Mouse (Mus musculus): ENCODE results near the gene Epha1. TPM values are rescaled to one million over a fixed set of nuclear protein-coding genes. Genes with fewer than 3 reads are reported as not detected.

Epha1 gene
- 18.5 and 18.8 TPM in 2 replicates for polyA plus RNA-seq (2015; fragmentation: Nextera tagmentation; extraction: Ambion mirVana)

DNA sequence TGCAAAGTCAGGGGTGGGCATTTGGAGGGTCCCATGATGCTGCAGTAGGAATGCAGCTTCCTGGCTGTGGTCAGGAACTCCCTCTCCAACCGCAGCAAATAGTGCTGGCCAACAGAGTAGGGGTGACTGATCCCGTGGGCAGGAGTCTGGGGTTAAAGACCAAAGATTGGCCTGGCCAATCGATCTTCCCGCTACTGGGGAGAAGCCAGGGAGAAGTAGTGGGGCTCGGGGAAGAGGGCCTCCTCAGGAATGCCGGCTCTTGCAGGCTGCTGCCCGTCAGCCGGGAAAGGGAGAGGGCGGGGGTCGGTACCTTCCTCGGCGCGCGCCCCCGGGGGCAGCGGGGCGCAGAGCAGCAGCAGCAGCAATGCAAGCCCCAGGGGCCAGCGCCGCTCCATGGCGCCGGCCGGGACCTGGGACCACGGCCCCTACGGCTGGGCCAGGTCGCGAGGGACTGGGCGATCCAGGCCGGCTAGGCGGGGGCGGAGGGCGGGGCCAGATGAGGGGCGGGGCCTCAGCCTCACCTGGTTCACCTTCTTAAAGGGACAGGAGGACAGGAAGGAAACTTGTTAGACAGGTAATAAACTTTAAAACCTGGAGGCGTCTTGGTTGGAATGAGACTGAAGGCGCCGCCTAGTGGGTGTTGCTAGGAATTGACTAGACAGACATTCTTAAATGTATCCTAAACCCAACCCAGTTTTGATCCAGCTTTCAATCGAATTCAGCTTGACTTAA, at the start of gene Epha1:
Gene Epha1, minus strand, starts transcription at position 453 of the 732 bp plus-strand sequence.
- peak within 1 kb of the TSS; percentile 89 for H3K4me2 ChIP-seq (ENCODE audit: low read depth, low read length)
- H3K9me3 ChIP-seq (ENCODE audit: control insufficient read depth, low read length) = no peaks in the 10 kb centered on the region
- H3K27me3 ChIP-seq (ENCODE audit: control insufficient read depth, insufficient read depth, low read depth, low read length) = no peaks in the 10 kb centered on the region
- peak within 1 kb of the TSS; percentile 82 for H3K9ac ChIP-seq (ENCODE audit: low read length)
- peak within 1 kb of the TSS; percentile 84 for H3K27ac ChIP-seq (ENCODE audit: low read length)
- H3K36me3 ChIP-seq (ENCODE audit: control insufficient read depth, insufficient read depth, low read length) = no peaks in the 10 kb centered on the region
- ATAC-seq (ENCODE audit: low read depth) = peak; percentile 56
- peak within 1 kb of the TSS; percentile 68 for H3K4me3 ChIP-seq (ENCODE audit: low read length)
- H3K4me1 ChIP-seq (replicated peaks; ENCODE audit: control insufficient read depth, insufficient read depth, low read length) = peaks cover 35% of the 10 kb centered on the region
- WGBS = under 1% methylated on average over 35 of the region's 36 CpGs

DNA sequence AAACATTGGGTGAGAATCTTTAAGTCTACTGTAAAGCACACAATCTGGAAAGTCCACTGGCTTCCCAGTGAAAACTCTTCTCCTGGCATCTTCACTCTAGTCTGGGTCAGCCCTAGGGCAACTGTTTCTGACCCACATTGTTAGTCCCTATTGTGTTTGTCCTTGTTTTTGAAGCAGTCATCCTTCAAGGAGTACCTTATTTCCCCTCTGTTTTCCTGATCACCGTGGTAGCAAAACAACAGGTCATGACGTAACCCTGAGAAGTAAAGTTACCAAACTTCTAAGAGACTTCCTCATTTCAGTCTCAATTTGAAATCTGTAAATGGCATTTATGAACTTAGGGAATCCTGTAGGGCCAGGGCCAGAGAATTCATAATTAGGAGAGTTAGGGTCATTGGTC, 48.4 kb upstream of the Epha1 start:
- no peak overlapping the region for H3K4me3 ChIP-seq (ENCODE audit: low read length)
- H3K4me1 ChIP-seq (replicated peaks; ENCODE audit: control insufficient read depth, insufficient read depth, low read length) = no peaks in the 10 kb centered on the region
- H3K36me3 ChIP-seq (ENCODE audit: control insufficient read depth, insufficient read depth, low read length) = no peaks in the 10 kb centered on the region
- H3K9ac ChIP-seq (ENCODE audit: low read length) = no peak overlapping the region
- WGBS = 77% methylated on average over 2 of the region's 2 CpGs
- no peaks in the 10 kb centered on the region for H3K9me3 ChIP-seq (ENCODE audit: control insufficient read depth, low read length)
- H3K27me3 ChIP-seq (ENCODE audit: control insufficient read depth, insufficient read depth, low read depth, low read length) = no peaks in the 10 kb centered on the region
- H3K4me2 ChIP-seq (ENCODE audit: low read depth, low read length) = no peak overlapping the region
- no peak overlapping the region for H3K27ac ChIP-seq (ENCODE audit: low read length)
- no peak for ATAC-seq (ENCODE audit: low read depth)

DNA sequence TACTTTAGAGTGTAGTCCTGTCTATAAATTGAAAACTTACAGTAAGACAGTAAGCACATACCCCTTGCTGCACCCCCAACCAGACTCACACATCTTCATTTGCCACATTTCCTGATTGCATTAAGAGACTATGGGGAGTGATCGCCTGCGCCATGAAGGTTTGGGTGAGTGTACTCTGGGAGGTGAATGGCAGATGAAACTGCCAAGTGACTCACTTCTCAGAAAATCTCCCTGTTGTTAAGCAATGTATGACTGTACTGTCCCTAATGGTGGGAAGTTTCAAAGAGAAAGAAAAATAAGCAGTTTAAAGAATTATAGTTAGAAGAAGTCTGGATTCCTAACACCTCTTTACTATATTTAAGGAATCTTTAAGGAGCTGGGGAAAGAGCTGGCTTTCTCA, 46.4 kb upstream of the Epha1 start:
- Histone ChIP-seq H3K9me3 (ENCODE audit: control insufficient read depth, low read length) (no peaks in the 10 kb centered on the region), H3K9ac (ENCODE audit: low read length) (no peak overlapping the region), H3K27ac (ENCODE audit: low read length) (no peak overlapping the region), H3K4me1 (replicated peaks; ENCODE audit: control insufficient read depth, insufficient read depth, low read length) (no peaks in the 10 kb centered on the region), H3K4me3 (ENCODE audit: low read length) (no peak overlapping the region), H3K4me2 (ENCODE audit: low read depth, low read length) (no peak overlapping the region), H3K36me3 (ENCODE audit: control insufficient read depth, insufficient read depth, low read length) (no peaks in the 10 kb centered on the region), H3K27me3 (ENCODE audit: control insufficient read depth, insufficient read depth, low read depth, low read length) (no peaks in the 10 kb centered on the region)
- WGBS = 81% methylated on average over 2 of the region's 2 CpGs
- ATAC-seq (ENCODE audit: low read depth) = no peak

DNA sequence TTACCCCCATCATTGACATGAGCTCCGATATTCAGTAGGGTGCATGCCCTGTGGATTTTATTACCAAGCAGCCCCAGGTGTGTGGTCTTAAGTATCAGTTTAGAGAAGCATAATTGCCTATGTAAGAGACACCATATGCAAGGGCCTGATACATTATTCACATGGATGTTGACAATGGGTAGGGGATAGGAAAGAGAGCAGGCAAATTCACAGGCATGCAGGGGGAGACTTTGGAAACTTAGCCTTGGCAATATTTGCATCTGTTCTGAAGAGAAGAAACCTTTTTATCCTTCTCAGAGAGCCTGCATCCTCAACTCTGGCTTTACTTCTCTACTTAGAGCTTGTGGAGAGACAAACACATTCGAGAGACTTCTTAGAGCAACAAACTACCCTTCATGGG, 32.1 kb upstream of the Epha1 start, which contains the start of gene Tas2r135:
Gene Tas2r135, plus strand, starts transcription at position 301 of the 400 bp plus-strand sequence.
- H3K36me3 ChIP-seq (ENCODE audit: control insufficient read depth, insufficient read depth, low read length) = no peaks in the 10 kb centered on the region
- no peak for ATAC-seq (ENCODE audit: low read depth)
- no peaks in the 10 kb centered on the region for H3K9me3 ChIP-seq (ENCODE audit: control insufficient read depth, low read length)
- H3K4me1 ChIP-seq (replicated peaks; ENCODE audit: control insufficient read depth, insufficient read depth, low read length) = no peaks in the 10 kb centered on the region
- no peak within 1 kb of the TSS for H3K27ac ChIP-seq (ENCODE audit: low read length)
- H3K27me3 ChIP-seq (ENCODE audit: control insufficient read depth, insufficient read depth, low read depth, low read length) = no peaks in the 10 kb centered on the region
- 58% methylated on average over 2 of the region's 2 CpGs for WGBS
- H3K4me3 ChIP-seq (ENCODE audit: low read length) = no peak within 1 kb of the TSS
- no peak within 1 kb of the TSS for H3K4me2 ChIP-seq (ENCODE audit: low read depth, low read length)
- H3K9ac ChIP-seq (ENCODE audit: low read length) = no peak within 1 kb of the TSS

DNA sequence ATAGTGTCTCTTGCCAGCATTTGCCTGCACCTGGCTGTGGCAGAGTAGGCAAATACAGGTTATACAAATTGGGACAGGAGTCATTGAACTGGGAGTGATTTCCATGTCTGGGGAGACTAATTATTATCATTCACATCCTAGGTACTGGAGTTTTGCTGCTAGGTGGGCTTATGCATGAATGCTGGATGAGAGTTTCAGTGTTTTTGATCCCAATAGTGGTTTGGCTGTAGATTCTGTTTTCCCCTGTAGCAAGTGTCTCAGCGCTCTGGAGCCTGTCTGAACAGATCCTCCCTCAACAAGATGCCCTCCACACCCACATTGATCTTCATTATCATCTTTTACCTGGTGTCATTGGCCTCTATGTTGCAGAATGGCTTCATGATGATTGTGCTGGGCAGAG, 26.9 kb upstream of the Epha1 start, which contains the start of gene Tas2r143:
Gene Tas2r143, plus strand, starts transcription at position 301 of the 400 bp plus-strand sequence.
- no peak for ATAC-seq (ENCODE audit: low read depth)
- Histone ChIP-seq H3K4me1 (replicated peaks; ENCODE audit: control insufficient read depth, insufficient read depth, low read length) (peaks cover 11% of the 10 kb centered on the region; the same call in 1 of the 2 replicates), H3K4me2 (ENCODE audit: low read depth, low read length) (no peak within 1 kb of the TSS), H3K27me3 (ENCODE audit: control insufficient read depth, insufficient read depth, low read depth, low read length) (no peaks in the 10 kb centered on the region), H3K9ac (ENCODE audit: low read length) (no peak within 1 kb of the TSS), H3K36me3 (ENCODE audit: control insufficient read depth, insufficient read depth, low read length) (no peaks in the 10 kb centered on the region), H3K4me3 (ENCODE audit: low read length) (no peak within 1 kb of the TSS), H3K9me3 (ENCODE audit: control insufficient read depth, low read length) (no peaks in the 10 kb centered on the region), H3K27ac (ENCODE audit: low read length) (no peak within 1 kb of the TSS)
- WGBS = 83% methylated on average over 1 of the region's 1 CpGs

DNA sequence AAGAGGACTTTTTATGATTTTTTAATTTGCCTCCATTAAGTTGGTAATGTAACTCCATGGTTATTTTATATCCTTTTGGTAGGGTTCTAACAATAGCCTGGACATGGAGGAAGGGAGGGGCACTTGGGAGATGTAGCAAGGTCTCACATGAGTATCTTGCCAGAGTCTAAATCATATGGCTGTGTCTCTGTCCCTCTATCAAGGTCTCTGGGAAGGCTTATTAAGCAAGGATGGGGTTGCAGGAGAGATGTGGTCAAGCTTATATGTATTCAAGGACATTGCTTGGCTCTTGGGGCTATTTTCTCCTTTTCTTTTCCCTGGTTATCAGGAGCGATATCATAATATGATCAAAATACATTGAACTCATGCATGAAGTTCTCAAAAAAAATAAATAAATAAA, 25.9 kb upstream of the Epha1 start:
- Histone ChIP-seq H3K4me3 (ENCODE audit: low read length) (no peak overlapping the region), H3K36me3 (ENCODE audit: control insufficient read depth, insufficient read depth, low read length) (no peaks in the 10 kb centered on the region), H3K27ac (ENCODE audit: low read length) (no peak overlapping the region), H3K9me3 (ENCODE audit: control insufficient read depth, low read length) (no peaks in the 10 kb centered on the region), H3K4me1 (replicated peaks; ENCODE audit: control insufficient read depth, insufficient read depth, low read length) (peaks cover 11% of the 10 kb centered on the region; the same call in 1 of the 2 replicates), H3K4me2 (ENCODE audit: low read depth, low read length) (no peak overlapping the region), H3K9ac (ENCODE audit: low read length) (no peak overlapping the region), H3K27me3 (ENCODE audit: control insufficient read depth, insufficient read depth, low read depth, low read length) (no peaks in the 10 kb centered on the region)
- no peak for ATAC-seq (ENCODE audit: low read depth)
- WGBS = 95% methylated on average over 1 of the region's 1 CpGs

DNA sequence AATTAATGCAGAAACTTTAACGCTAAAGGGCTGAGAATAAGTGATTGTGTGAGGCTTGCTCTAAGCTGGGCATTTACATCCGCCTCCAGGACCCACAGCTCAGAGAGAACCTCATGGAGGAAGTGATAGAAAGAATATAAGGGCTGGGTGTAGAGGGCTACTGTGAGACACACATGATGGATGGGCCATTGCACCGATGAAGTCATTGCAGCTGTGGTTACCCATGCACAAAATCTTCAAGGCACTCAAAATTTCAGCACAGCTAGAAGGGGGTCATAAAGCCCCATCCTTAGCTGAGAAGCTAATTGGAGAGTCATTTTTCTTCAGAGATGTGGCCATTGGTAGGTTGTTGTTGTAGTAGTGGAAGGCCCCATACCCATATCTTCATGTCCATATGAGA, 25.2 kb upstream of the Epha1 start:
- H3K4me2 ChIP-seq (ENCODE audit: low read depth, low read length) = no peak overlapping the region
- H3K27ac ChIP-seq (ENCODE audit: low read length) = no peak overlapping the region
- no peak overlapping the region for H3K9ac ChIP-seq (ENCODE audit: low read length)
- H3K36me3 ChIP-seq (ENCODE audit: control insufficient read depth, insufficient read depth, low read length) = no peaks in the 10 kb centered on the region
- peaks cover 11% of the 10 kb centered on the region; the same call in 1 of the 2 replicates for H3K4me1 ChIP-seq (replicated peaks; ENCODE audit: control insufficient read depth, insufficient read depth, low read length)
- no peak for ATAC-seq (ENCODE audit: low read depth)
- H3K4me3 ChIP-seq (ENCODE audit: low read length) = no peak overlapping the region
- H3K27me3 ChIP-seq (ENCODE audit: control insufficient read depth, insufficient read depth, low read depth, low read length) = no peaks in the 10 kb centered on the region
- 81% methylated on average over 3 of the region's 3 CpGs for WGBS
- no peaks in the 10 kb centered on the region for H3K9me3 ChIP-seq (ENCODE audit: control insufficient read depth, low read length)

DNA sequence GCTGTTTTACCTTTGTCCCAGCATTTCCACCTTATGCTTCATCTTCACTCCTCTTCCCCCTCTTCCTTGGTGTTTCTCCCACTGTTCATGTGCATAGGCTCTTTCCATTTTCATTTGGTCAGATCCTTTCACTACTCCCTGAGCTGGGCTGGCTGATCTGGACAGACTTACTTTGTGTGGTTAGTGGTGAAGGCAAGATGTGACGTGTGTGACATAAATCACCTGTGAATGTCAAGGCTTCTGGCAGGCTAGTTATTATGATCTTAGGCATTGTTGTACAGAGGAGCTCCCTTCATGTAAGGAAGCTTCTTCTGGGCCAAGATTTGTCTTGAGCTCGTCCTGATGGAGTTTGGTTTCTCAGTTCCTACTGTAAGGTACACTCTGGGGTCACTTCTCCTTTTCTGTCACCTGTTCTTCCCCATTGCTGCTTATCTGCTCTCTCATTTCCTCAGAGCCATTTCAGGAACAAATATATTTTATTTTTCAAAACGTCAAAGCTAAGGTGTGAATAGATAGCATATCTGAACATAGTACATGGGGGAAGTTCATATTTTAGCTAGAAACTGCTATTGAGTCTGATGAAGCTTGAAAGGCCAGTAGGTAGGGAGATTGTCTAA, 24.1 kb upstream of the Epha1 start:
- H3K9ac ChIP-seq (ENCODE audit: low read length) = no peak overlapping the region
- ATAC-seq (ENCODE audit: low read depth) = peak; percentile 24; the same call in 1 of the 2 replicates
- no peak overlapping the region for H3K4me2 ChIP-seq (ENCODE audit: low read depth, low read length)
- no peaks in the 10 kb centered on the region for H3K36me3 ChIP-seq (ENCODE audit: control insufficient read depth, insufficient read depth, low read length)
- H3K9me3 ChIP-seq (ENCODE audit: control insufficient read depth, low read length) = no peaks in the 10 kb centered on the region
- H3K27ac ChIP-seq (ENCODE audit: low read length) = peak overlapping the region; percentile 55
- H3K4me3 ChIP-seq (ENCODE audit: low read length) = no peak overlapping the region
- WGBS = 49% methylated on average over 3 of the region's 3 CpGs
- no peaks in the 10 kb centered on the region for H3K27me3 ChIP-seq (ENCODE audit: control insufficient read depth, insufficient read depth, low read depth, low read length)
- peaks cover 11% of the 10 kb centered on the region; the same call in 1 of the 2 replicates for H3K4me1 ChIP-seq (replicated peaks; ENCODE audit: control insufficient read depth, insufficient read depth, low read length)

DNA sequence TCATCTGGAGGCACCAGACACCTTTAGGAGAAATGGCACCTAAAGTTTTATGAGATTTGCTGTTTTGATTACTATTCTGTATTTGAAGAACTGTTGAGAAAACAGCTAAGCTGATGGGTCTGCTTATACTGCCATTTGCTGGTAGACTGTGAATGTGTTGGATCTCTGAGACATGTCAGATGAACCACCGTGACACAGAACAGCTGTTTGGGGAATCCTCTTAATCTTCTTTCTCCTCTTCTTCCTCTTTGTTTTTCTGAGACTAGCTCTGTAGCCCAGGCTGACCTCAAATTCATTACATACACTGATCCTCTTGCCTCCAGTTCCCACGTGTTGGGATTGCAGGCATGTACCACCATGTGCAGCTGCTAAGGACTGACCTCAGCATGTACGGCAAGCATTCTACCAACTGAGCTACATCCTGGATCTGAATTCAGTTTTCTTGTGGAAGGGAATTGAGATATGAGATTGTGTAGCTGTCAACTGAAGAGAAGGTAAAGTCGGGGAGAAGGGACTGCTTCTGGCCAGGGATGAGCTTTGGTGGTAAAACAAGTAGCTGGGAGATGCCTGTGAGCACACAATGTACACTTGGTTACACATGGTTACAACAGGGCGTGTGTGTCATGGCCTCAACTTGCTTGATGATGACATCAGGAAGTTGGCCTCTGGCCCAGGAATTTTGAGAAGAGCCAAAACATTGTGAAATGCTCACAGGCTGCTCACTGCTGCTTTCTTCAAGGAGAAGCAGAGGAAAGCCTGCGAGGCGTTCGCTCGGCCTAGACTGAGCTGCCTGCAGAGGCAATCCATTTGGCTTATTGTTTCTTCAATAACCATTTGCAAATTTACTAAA, 23.1 kb upstream of the Epha1 start:
- WGBS = 25% methylated on average over 9 of the region's 9 CpGs
- peak overlapping the region; percentile 93 for H3K27ac ChIP-seq (ENCODE audit: low read length)
- H3K4me2 ChIP-seq (ENCODE audit: low read depth, low read length) = no peak overlapping the region
- H3K9ac ChIP-seq (ENCODE audit: low read length) = no peak overlapping the region
- H3K9me3 ChIP-seq (ENCODE audit: control insufficient read depth, low read length) = no peaks in the 10 kb centered on the region
- no peak overlapping the region for H3K4me3 ChIP-seq (ENCODE audit: low read length)
- peak; percentile 94 for ATAC-seq (ENCODE audit: low read depth)
- H3K4me1 ChIP-seq (replicated peaks; ENCODE audit: control insufficient read depth, insufficient read depth, low read length) = peaks cover 13% of the 10 kb centered on the region; the same call in 1 of the 2 replicates
- no peaks in the 10 kb centered on the region for H3K36me3 ChIP-seq (ENCODE audit: control insufficient read depth, insufficient read depth, low read length)
- no peaks in the 10 kb centered on the region for H3K27me3 ChIP-seq (ENCODE audit: control insufficient read depth, insufficient read depth, low read depth, low read length)

Data from lung, embryonic 16.5 days (tissue).